Mouse (Mus musculus): ENCODE data around the gene Xirp2. TPM values are rescaled to one million over a fixed set of nuclear protein-coding genes. Genes with fewer than 3 reads are reported as not detected.
"Not testable (repeated sequence)": the region's sequence is repeated elsewhere in the genome, so short reads cannot be mapped to it uniquely, and the experiment has no call there.

The Xirp2 gene
- polyA plus RNA-seq, 1 experiment: not detected

DNA sequence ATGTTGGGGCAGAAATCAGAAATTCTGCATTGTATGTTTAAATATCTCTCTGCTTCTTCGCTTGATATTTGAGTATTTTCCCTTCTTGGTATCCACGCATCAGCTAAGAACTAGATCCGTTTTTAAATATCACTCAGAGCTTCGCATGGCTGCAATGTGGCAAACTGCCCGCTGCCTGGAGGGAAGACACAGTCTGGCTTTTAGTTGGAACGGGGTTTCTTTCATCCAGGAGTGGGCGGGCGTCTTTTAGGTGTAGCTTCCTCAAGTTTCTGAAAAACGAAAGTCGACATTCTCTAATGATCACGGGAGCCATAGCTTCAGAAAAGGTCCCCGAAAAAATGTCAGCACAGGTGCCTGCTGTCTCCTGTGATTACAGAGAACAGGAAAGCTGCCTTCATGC, 1.4 kb downstream of the Xirp2 start:
- Histone ChIP-seq H3K27ac (ENCODE audit: insufficient read depth, low read length) (no peak overlapping the region), H3K4me1 (ENCODE audit: control insufficient read depth, insufficient read depth, insufficient read length) (no peaks in the 10 kb centered on the region), H3K27me3 (ENCODE audit: control insufficient read depth, insufficient read depth, low read length) (no peaks in the 10 kb centered on the region), H3K36me3 (ENCODE audit: control insufficient read depth, insufficient read depth, low read length) (no peaks in the 10 kb centered on the region), H3K4me3 (ENCODE audit: extremely low read depth, insufficient read depth, insufficient read length) (no peak overlapping the region)
- TF ChIP-seq POLR2A (IDR thresholded peaks at IDR 0.05; ENCODE audit: low read depth, low read length) (no peak), CTCF (IDR thresholded peaks at IDR 0.05; ENCODE audit: extremely low read depth, insufficient read depth, insufficient read length, insufficient replicate concordance) (no peak)
- WGBS: 75% methylated on average over 12 of the region's 12 CpGs
- DNase-seq (ENCODE audit: low read depth in 1 of 2, low spot score in 2 of 2): no peak

DNA sequence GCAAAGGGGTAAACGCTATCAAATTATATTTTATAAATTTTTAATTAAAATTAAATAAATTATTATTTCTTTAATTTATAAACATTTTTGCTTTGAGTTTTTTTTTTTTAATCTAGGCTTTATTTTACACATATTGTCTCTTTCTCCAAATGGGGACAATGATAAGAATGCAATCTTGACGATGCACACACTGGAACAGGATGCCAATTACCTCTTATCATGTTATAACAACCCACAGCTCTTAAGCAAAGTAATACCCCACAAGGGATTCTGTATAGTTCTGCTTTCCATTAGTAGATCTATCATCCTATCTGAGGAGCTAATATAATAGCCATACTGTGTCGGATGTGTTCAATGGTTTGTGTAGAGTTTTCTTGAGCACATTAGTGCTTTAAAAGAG, 15.1 kb downstream of the Xirp2 start:
- no peaks in the 10 kb centered on the region for H3K36me3 ChIP-seq (ENCODE audit: control insufficient read depth, insufficient read depth, low read length)
- H3K27me3 ChIP-seq (ENCODE audit: control insufficient read depth, insufficient read depth, low read length): no peaks in the 10 kb centered on the region
- no peak for DNase-seq (ENCODE audit: low read depth in 1 of 2, low spot score in 2 of 2)
- no peak overlapping the region for H3K4me3 ChIP-seq (ENCODE audit: extremely low read depth, insufficient read depth, insufficient read length)
- TF ChIP-seq POLR2A (IDR thresholded peaks at IDR 0.05; ENCODE audit: low read depth, low read length): no peak
- TF ChIP-seq CTCF (IDR thresholded peaks at IDR 0.05; ENCODE audit: extremely low read depth, insufficient read depth, insufficient read length, insufficient replicate concordance): no peak
- no peak overlapping the region for H3K27ac ChIP-seq (ENCODE audit: insufficient read depth, low read length)
- 79% methylated on average over 3 of the region's 3 CpGs for WGBS
- no peaks in the 10 kb centered on the region for H3K4me1 ChIP-seq (ENCODE audit: control insufficient read depth, insufficient read depth, insufficient read length)

DNA sequence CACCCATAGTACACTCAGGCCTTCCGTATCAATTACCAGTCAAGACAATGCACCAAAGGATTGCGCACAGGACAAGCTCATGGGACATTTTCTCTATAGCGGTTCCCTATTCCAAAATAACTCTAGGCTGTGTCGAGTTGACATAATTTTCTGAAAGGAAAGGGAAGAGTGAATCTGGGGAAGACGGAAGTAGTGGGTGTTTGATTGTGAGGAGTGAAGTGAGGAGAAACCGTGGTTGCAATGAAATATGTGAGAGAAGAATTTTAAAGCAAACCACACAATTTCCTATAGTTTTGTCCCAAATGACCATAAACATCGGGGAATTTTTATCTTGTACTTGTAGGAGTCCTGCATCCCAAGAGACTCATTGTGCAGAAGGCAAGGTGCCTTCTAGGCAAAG, 21.2 kb downstream of the Xirp2 start:
- Histone ChIP-seq H3K4me1 (ENCODE audit: control insufficient read depth, insufficient read depth, insufficient read length) (no peaks in the 10 kb centered on the region), H3K4me3 (ENCODE audit: extremely low read depth, insufficient read depth, insufficient read length) (no peak overlapping the region), H3K27ac (ENCODE audit: insufficient read depth, low read length) (no peak overlapping the region), H3K27me3 (ENCODE audit: control insufficient read depth, insufficient read depth, low read length) (no peaks in the 10 kb centered on the region), H3K36me3 (ENCODE audit: control insufficient read depth, insufficient read depth, low read length) (no peaks in the 10 kb centered on the region)
- no peak for TF ChIP-seq CTCF (IDR thresholded peaks at IDR 0.05; ENCODE audit: extremely low read depth, insufficient read depth, insufficient read length, insufficient replicate concordance)
- no peak for TF ChIP-seq POLR2A (IDR thresholded peaks at IDR 0.05; ENCODE audit: low read depth, low read length)
- WGBS: 80% methylated on average over 7 of the region's 7 CpGs
- DNase-seq (ENCODE audit: low read depth in 1 of 2, low spot score in 2 of 2): no peak

DNA sequence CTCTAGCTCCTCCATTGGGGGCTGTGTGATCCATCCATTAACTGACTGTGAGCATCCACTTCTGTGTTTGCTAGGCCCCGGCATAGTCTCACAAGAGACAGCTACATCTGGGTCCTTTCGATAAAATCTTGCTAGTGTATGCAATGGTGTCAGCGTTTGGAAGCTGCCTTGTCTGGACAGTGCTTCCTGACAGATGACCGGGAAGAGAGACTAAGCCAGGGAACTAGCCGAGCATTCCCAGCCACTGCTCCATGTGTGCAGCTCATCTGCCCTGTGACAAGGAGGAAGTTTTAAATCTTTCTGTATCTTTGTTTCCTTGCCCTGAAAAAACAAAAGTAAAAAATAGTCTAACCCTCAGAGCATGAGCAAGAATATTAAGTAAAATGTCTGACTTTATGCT, 24.2 kb downstream of the Xirp2 start:
- 67% methylated on average over 5 of the region's 5 CpGs for WGBS
- not testable (repeated sequence) for H3K4me3 ChIP-seq (ENCODE audit: extremely low read depth, insufficient read depth, insufficient read length); H3K27me3 ChIP-seq (ENCODE audit: control insufficient read depth, insufficient read depth, low read length); H3K36me3 ChIP-seq (ENCODE audit: control insufficient read depth, insufficient read depth, low read length); H3K4me1 ChIP-seq (ENCODE audit: control insufficient read depth, insufficient read depth, insufficient read length); H3K27ac ChIP-seq (ENCODE audit: insufficient read depth, low read length); DNase-seq (ENCODE audit: low read depth in 1 of 2, low spot score in 2 of 2)

DNA sequence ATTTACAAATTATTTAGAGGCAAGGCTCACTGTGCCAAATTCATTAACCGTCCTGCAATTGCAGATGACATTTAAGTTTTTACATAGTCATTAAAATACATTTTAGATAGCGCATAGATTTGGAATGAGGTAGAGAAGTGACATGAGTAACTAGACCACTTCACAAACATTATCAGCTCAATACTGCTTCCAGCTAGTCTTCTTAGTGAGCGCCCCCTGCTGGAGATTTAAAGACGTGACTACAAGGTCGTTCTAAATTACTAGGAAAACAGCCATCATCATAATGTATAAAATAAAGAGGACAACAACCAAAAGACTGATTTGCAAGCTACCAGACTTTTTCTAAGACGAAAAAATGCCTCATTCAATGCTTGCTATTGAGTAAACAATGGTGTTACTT, 32.0 kb downstream of the Xirp2 start:
- WGBS: 15% methylated on average over 6 of the region's 6 CpGs
- no peaks in the 10 kb centered on the region for H3K4me1 ChIP-seq (ENCODE audit: control insufficient read depth, insufficient read depth, insufficient read length)
- no peak for DNase-seq (ENCODE audit: low read depth in 1 of 2, low spot score in 2 of 2)

DNA sequence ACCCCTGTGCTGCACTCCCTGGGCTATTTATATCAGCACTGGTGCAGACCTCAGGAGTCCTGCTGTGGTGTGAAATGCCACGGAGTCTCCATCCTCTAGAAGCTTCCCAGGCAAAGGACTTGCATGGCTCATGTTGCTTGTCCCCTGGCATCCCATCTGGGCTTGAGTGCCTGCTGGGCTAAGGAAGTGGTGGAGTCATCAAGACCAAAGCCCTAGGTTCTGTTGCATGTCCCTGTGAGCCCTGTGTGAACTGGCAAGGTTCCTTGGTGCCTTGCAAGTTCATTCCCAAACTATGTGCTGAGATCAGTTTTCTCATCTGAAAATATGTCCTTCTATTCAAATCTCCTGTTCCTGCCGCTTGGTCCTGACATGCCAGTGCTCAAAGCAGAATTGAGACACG, 35.2 kb downstream of the Xirp2 start:
- no peak for TF ChIP-seq CTCF (IDR thresholded peaks at IDR 0.05; ENCODE audit: extremely low read depth, insufficient read depth, insufficient read length, insufficient replicate concordance)
- no peak for TF ChIP-seq POLR2A (IDR thresholded peaks at IDR 0.05; ENCODE audit: low read depth, low read length)
- Histone ChIP-seq H3K4me1 (ENCODE audit: control insufficient read depth, insufficient read depth, insufficient read length) (no peaks in the 10 kb centered on the region), H3K27ac (ENCODE audit: insufficient read depth, low read length) (no peak overlapping the region), H3K4me3 (ENCODE audit: extremely low read depth, insufficient read depth, insufficient read length) (no peak overlapping the region), H3K27me3 (ENCODE audit: control insufficient read depth, insufficient read depth, low read length) (no peaks in the 10 kb centered on the region), H3K36me3 (ENCODE audit: control insufficient read depth, insufficient read depth, low read length) (no peaks in the 10 kb centered on the region)
- no peak for DNase-seq (ENCODE audit: low read depth in 1 of 2, low spot score in 2 of 2)
- WGBS: 69% methylated on average over 3 of the region's 3 CpGs

More for the DNA sequence above, 32.0 kb downstream of the Xirp2 start:
- no peak overlapping the region for H3K27ac ChIP-seq (ENCODE audit: insufficient read depth, low read length)
- H3K36me3 ChIP-seq (ENCODE audit: control insufficient read depth, insufficient read depth, low read length): no peaks in the 10 kb centered on the region
- no peaks in the 10 kb centered on the region for H3K27me3 ChIP-seq (ENCODE audit: control insufficient read depth, insufficient read depth, low read length)
- no peak overlapping the region for H3K4me3 ChIP-seq (ENCODE audit: extremely low read depth, insufficient read depth, insufficient read length)
- no peak for TF ChIP-seq CTCF (IDR thresholded peaks at IDR 0.05; ENCODE audit: extremely low read depth, insufficient read depth, insufficient read length, insufficient replicate concordance)
- TF ChIP-seq POLR2A (IDR thresholded peaks at IDR 0.05; ENCODE audit: low read depth, low read length): no peak

DNA sequence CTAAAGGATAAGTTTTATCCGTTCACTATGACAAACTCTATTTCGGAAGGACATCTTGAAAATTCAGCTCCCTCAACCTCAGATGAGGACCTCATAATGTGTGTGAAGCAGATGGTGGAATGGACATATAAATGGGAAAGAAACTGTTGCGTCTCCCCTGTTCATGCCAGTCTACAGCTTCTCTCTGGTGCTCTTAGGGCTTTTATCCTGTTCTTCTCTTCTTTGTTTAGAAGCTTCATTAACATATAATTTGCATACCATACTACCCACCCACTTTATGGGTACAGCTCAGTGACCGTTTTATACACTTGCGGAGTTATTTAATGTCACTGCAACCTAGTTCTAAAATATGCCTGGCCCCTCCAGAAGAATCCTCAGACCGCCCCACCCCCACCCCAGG, 40.9 kb downstream of the Xirp2 start:
- no peaks in the 10 kb centered on the region for H3K4me1 ChIP-seq (ENCODE audit: control insufficient read depth, insufficient read depth, insufficient read length)

More for the DNA sequence above, 40.9 kb downstream of the Xirp2 start:
- DNase-seq (ENCODE audit: low read depth in 1 of 2, low spot score in 2 of 2): no peak
- TF ChIP-seq CTCF (IDR thresholded peaks at IDR 0.05; ENCODE audit: extremely low read depth, insufficient read depth, insufficient read length, insufficient replicate concordance) (no peak), POLR2A (IDR thresholded peaks at IDR 0.05; ENCODE audit: low read depth, low read length) (no peak)
- Histone ChIP-seq H3K27me3 (ENCODE audit: control insufficient read depth, insufficient read depth, low read length) (no peaks in the 10 kb centered on the region), H3K27ac (ENCODE audit: insufficient read depth, low read length) (no peak overlapping the region), H3K4me3 (ENCODE audit: extremely low read depth, insufficient read depth, insufficient read length) (no peak overlapping the region), H3K36me3 (ENCODE audit: control insufficient read depth, insufficient read depth, low read length) (no peaks in the 10 kb centered on the region)
- 89% methylated on average over 6 of the region's 6 CpGs for WGBS
